Mouse (Mus musculus) embryonic facial prominence, embryonic 12.5 days (tissue): ENCODE data around the gene Foxp1. TPM values are rescaled to one million over a fixed set of nuclear protein-coding genes. Genes with fewer than 3 reads are reported as not detected.

Experiments used
- ATAC-seq: fragments of 200-750 bp; cut with Nextera tagmentation; 2 replicates; pipeline ENCODE4 v1.8.0; 2017; ENCODE audit not compliant: insufficient number of reproducible peaks, insufficient read depth, low FRiP score, low TSS enrichment
- H3K27ac ChIP-seq: fragments of 300-500 bp; sonication (generic); 2 replicates; pipeline ENCODE4 v1.5.1; 2016; ENCODE audit warnings: mild to moderate bottlenecking
- H3K27me3 ChIP-seq: fragments of 300-500 bp; sonication (generic); 2 replicates; pipeline ENCODE4 v1.6.1; 2016; ENCODE audit warnings: mild to moderate bottlenecking, moderate library complexity
- H3K36me3 ChIP-seq: fragments of 300-500 bp; sonication (generic); 2 replicates; pipeline ENCODE4 v1.6.1; 2016; ENCODE audit warnings: mild to moderate bottlenecking
- H3K4me1 ChIP-seq: fragments of 300-500 bp; sonication (generic); 2 replicates; pipeline ENCODE4 v1.6.1; 2016
- H3K4me2 ChIP-seq: fragments of 300-500 bp; sonication (generic); replicated peaks from 2 replicates; pipeline ENCODE4 v1.6.1; 2016; ENCODE audit warnings: mild to moderate bottlenecking, moderate library complexity
- H3K4me3 ChIP-seq: fragments of 300-500 bp; sonication (generic); 2 replicates; pipeline ENCODE4 v1.5.1; 2016; ENCODE audit warnings: mild to moderate bottlenecking
- H3K9ac ChIP-seq: fragments of 300-500 bp; sonication (generic); 2 replicates; pipeline ENCODE4 v1.6.1; 2016; ENCODE audit warnings: mild to moderate bottlenecking, moderate library complexity
- H3K9me3 ChIP-seq: fragments of 300-500 bp; sonication (generic); 2 replicates; pipeline ENCODE4 v1.6.1; 2016; ENCODE audit warnings: mild to moderate bottlenecking, moderate library complexity
- WGBS: fragments of 180-500 bp; shearing (Covaris S2); methylation state at CpG from one replicate; pipeline ENCODE4 v1.1.7; 2016; 5-methylcytosine and 5-hydroxymethylcytosine counted together
- microRNA-seq: library from miRNA; unstranded; fragments of <30 nt; microRNA quantifications from one replicate; pipeline ENCODE4, GENCODE M21; 2017
- polyA plus RNA-seq: library from polyadenylated mRNA; unstranded; fragments of >200 nt; fragmentation: Nextera tagmentation; extraction: Ambion mirVana; gene quantifications from 2 replicates; pipeline ENCODE4 v1.2.1, GENCODE M21; 2016

Gene Foxp1
- polyA plus RNA-seq, 1 experiment from 2014 or later, result 132 TPM

GRCm38 (mm10) chr6:98930652-98931300, 591.7 kb downstream of the Foxp1 start:
- H3K9ac ChIP-seq, result no peak overlapping the region
- H3K27ac ChIP-seq, result no peak overlapping the region
- H3K4me3 ChIP-seq, result no peak overlapping the region
- H3K36me3 ChIP-seq, result peaks cover 43% of the 10 kb centered on the region
- WGBS, result 85% methylated on average over 15 of the region's 15 CpGs
- no peaks in the 10 kb centered on the region for H3K9me3 ChIP-seq
- no peaks in the 10 kb centered on the region for H3K4me1 ChIP-seq
- H3K27me3 ChIP-seq, result no peaks in the 10 kb centered on the region
- no peak overlapping the region for H3K4me2 ChIP-seq
- no peak for ATAC-seq

GRCm38 (mm10) chr6:98928365-98928764, 594.2 kb downstream of the Foxp1 start:
- no peak for ATAC-seq
- H3K36me3 ChIP-seq, result peaks cover 33% of the 10 kb centered on the region

DNA sequence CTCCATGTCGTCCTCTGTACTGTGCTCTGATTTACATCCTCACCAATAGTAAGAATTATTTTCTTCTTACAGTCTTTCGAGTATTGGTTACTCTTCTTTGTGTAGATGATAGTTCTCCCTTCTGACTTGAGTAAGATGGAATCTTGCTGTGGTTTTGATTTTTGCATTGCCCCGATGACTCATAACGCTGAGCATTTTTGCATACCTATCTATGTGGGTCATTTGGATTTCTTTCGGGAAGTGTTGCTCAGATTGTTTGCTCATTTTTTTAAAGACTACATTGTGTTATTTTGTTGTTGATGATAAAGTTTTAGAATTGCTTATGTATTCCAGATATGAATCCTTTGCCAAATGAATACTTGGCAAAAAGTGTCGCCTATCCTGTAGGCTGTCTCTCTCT, 621.3 kb downstream of the Foxp1 start:
- H3K9ac ChIP-seq, result no peak overlapping the region
- H3K9me3 ChIP-seq, result no peaks in the 10 kb centered on the region

More at GRCm38 (mm10) chr6:98928365-98928764, 594.2 kb downstream of the Foxp1 start:
- no peaks in the 10 kb centered on the region for H3K9me3 ChIP-seq
- no peak overlapping the region for H3K27ac ChIP-seq
- 80% methylated on average over 8 of the region's 8 CpGs for WGBS
- no peak overlapping the region for H3K4me2 ChIP-seq
- no peaks in the 10 kb centered on the region for H3K4me1 ChIP-seq
- H3K9ac ChIP-seq, result no peak overlapping the region
- H3K4me3 ChIP-seq, result no peak overlapping the region
- H3K27me3 ChIP-seq, result no peaks in the 10 kb centered on the region

DNA sequence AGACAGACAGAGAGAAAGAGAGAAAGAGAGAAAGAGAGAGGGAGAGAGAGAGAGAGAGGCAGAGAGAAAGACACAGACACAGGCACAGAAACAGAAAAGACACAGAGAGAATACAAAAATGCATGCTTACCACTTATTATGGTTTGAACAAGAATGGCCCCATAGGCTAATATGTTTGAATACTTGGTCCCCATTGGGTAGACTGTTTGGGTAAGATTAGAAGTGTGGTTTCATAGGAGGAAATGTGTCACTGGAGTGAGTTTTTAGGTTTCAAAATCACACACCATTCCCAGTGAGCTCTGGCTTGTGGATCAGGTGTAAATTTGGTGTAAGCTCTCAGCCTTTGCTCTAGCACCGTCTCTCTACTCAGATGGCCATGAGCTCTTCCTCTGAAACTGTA, 644.3 kb downstream of the Foxp1 start:
- Histone ChIP-seq H3K9ac (no peak overlapping the region), H3K4me2 (no peak overlapping the region), H3K4me1 (no peaks in the 10 kb centered on the region), H3K9me3 (no peaks in the 10 kb centered on the region), H3K27ac (no peak overlapping the region), H3K27me3 (no peaks in the 10 kb centered on the region), H3K4me3 (no peak overlapping the region), H3K36me3 (no peaks in the 10 kb centered on the region)
- ATAC-seq, result no peak
- WGBS, result 63% methylated on average over 1 of the region's 1 CpGs

More for the DNA sequence above, 621.3 kb downstream of the Foxp1 start:
- no peaks in the 10 kb centered on the region for H3K36me3 ChIP-seq
- H3K27me3 ChIP-seq, result no peaks in the 10 kb centered on the region
- 91% methylated on average over 6 of the region's 6 CpGs for WGBS
- no peak for ATAC-seq
- no peak overlapping the region for H3K4me3 ChIP-seq
- no peaks in the 10 kb centered on the region for H3K4me1 ChIP-seq
- no peak overlapping the region for H3K4me2 ChIP-seq
- H3K27ac ChIP-seq, result no peak overlapping the region

- no peak overlapping the region for H3K9ac ChIP-seq
- H3K4me1 ChIP-seq, result no peaks in the 10 kb centered on the region
- no peaks in the 10 kb centered on the region for H3K27me3 ChIP-seq
- no peak overlapping the region for H3K4me2 ChIP-seq
- H3K36me3 ChIP-seq, result no peaks in the 10 kb centered on the region
- H3K27ac ChIP-seq, result no peak overlapping the region
- H3K4me3 ChIP-seq, result no peak overlapping the region
- 70% methylated on average over 2 of the region's 2 CpGs for WGBS
- H3K9me3 ChIP-seq, result no peaks in the 10 kb centered on the region
- no peak for ATAC-seq
These were observed 646.1 kb downstream of the Foxp1 start for GRCm38 (mm10) chr6:98876401-98876800.

Small RNA genes within 50 kb of the gene (microRNA-seq; reads per million reads assigned to microRNA genes)
- gene Gm22328, result not detected
- gene Gm49348, result not detected

Other genes with a start within 250 kb of the Foxp1 start
- 17.2 and 18.0 TPM in 2 replicates for gene Eif4e3, start 144.1 kb upstream of the Foxp1 start, polyA plus RNA-seq
- gene Gm20696, start 144.1 kb upstream of the Foxp1 start, polyA plus RNA-seq, result 7.4 and 7.5 TPM in 2 replicates
- gene Gpr27, start 170.0 kb upstream of the Foxp1 start, polyA plus RNA-seq, result 7.7 and 8.7 TPM in 2 replicates
- 0.40 and 1.6 TPM in 2 replicates for gene Prok2, start 203.7 kb upstream of the Foxp1 start, polyA plus RNA-seq